Mouse (Mus musculus) erythroblast, embryonic 14.5 days (primary cell): ENCODE measurements around the gene Tjp1. TPM values are rescaled to one million over a fixed set of nuclear protein-coding genes. Genes with fewer than 3 reads are reported as not detected.

Experiments used
- H3K27me3 ChIP-seq: 2 replicates; pipeline ENCODE4 v1.6.1; 2012; ENCODE audit warnings: inconsistent platforms; ENCODE audit not compliant: control insufficient read depth
- H3K36me3 ChIP-seq: 2 replicates; pipeline ENCODE4 v1.6.1; 2012; ENCODE audit warnings: mild to moderate bottlenecking, inconsistent platforms; ENCODE audit not compliant: control insufficient read depth
- H3K4me1 ChIP-seq: 2 replicates; pipeline ENCODE4 v1.6.1; 2012; ENCODE audit warnings: inconsistent platforms; ENCODE audit not compliant: control insufficient read depth
- H3K4me3 ChIP-seq: replicated peaks from 2 replicates; pipeline ENCODE3; 2012; ENCODE audit warnings: moderate library complexity, mild to moderate bottlenecking, inconsistent platforms
- H3K9me3 ChIP-seq: 2 replicates; pipeline ENCODE4 v1.6.1; 2012; ENCODE audit warnings: low read length, inconsistent platforms, mixed read lengths; ENCODE audit not compliant: control insufficient read depth
- GATA1 ChIP-seq: IDR thresholded peaks from 2 replicates; pipeline ENCODE4 v1.6.1; 2012; ENCODE audit warnings: low read length, inconsistent platforms, mixed read lengths
- TAL1 ChIP-seq: IDR thresholded peaks from 3 replicates; pipeline ENCODE4 v1.6.1; 2012; ENCODE audit warnings: low read length, inconsistent platforms, mixed read lengths
- polyA plus RNA-seq: library from polyadenylated mRNA; stranded (reverse); fragments of >175 nt; gene quantifications from 2 replicates; pipeline ENCODE4 v1.2.3, GENCODE M21; 2012

The Tjp1 gene
- polyA plus RNA-seq, 1 experiment = 0.04 TPM

DNA sequence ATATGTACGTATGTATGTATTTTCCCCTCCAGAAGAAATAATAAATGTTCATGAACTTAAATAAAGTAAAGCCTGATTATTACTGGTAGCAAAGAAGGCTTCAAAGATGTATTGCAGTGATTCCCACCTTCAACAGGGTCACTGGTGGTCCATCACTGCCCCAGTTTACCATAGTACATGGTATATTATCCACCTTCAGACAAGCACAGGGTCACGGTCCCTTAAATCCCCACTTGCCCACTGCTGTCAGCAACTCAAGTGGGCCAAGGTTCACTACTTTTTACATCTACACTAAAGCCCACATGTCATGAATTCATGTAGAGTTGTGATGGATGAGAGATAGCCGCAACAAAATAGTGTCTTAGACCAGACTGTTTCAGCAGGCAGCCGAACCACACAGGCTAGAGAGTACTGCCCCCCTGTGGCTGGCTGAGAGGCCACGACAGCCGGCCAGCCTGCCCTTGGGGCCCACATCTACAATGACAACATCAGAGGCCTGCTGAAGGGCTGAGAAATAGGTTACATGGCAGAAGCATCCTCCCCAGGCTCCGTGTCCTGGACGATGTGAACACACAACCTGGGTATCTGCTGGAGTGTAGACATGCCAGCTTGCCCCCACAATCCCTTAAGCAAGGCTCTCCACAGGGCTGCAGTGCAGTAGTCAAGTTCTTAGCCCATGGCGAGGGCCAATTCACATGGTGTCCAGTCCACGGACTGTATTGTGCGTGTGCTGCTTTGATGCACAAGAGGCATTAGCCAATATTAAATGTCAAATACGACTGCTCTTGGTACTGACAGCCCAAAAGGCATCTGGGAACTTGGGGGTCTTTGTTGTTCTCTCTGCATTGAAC is 29.6 kb downstream of the Tjp1 start:
- TF ChIP-seq GATA1 = no peak
- no peak for TF ChIP-seq TAL1
- Histone ChIP-seq H3K4me3 (no peak overlapping the region), H3K9me3 (peaks cover 2% of the 10 kb centered on the region; the same call in 1 of the 2 replicates), H3K4me1 (no peaks in the 10 kb centered on the region), H3K36me3 (no peaks in the 10 kb centered on the region), H3K27me3 (no peaks in the 10 kb centered on the region)

DNA sequence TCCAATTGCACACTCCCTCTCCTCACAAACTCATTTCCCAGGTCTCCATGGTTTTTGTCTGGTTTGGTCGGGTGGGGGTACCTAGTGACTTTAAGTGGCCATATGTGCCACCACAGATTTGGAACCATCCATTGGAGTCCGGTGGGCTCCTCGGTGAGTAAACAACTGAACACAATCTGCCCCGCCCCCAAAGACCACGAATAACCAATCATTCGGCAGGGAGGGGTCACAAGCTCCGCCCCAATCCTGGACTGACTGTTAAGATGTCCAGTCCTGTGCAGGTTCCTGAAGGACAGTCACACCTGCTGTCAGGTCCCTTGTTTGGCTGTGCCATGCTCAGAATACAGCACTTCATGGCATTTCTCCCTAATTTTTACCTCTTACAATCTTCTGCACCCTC is 37.1 kb downstream of the Tjp1 start:
- Histone ChIP-seq H3K4me3 (no peak overlapping the region), H3K9me3 (no peaks in the 10 kb centered on the region), H3K36me3 (no peaks in the 10 kb centered on the region), H3K4me1 (no peaks in the 10 kb centered on the region), H3K27me3 (no peaks in the 10 kb centered on the region)
- TF ChIP-seq GATA1 (no peak), TAL1 (no peak)

DNA sequence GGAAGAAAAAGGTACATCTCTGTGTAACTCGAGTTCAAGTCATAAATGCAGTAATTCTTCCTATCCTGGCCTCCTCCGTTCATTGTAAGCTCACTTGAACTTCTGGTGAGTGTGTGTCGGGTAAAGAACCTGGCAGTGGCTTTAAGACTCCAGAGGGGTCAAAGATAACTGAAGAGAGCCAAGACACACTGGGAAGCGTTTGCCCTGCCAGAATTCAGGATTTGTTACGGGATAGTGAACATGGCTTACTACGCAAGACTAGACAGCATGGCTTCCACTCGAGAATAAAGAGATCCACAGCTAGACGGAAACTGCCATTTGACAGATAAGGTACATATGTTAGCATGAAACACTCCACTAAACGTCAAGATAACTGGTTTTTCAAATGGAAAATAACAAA is 37.8 kb downstream of the Tjp1 start:
- H3K27me3 ChIP-seq = no peaks in the 10 kb centered on the region
- H3K4me3 ChIP-seq = no peak overlapping the region
- H3K36me3 ChIP-seq = no peaks in the 10 kb centered on the region
- no peaks in the 10 kb centered on the region for H3K4me1 ChIP-seq
- H3K9me3 ChIP-seq = no peaks in the 10 kb centered on the region
- TF ChIP-seq GATA1 = no peak
- no peak for TF ChIP-seq TAL1

DNA sequence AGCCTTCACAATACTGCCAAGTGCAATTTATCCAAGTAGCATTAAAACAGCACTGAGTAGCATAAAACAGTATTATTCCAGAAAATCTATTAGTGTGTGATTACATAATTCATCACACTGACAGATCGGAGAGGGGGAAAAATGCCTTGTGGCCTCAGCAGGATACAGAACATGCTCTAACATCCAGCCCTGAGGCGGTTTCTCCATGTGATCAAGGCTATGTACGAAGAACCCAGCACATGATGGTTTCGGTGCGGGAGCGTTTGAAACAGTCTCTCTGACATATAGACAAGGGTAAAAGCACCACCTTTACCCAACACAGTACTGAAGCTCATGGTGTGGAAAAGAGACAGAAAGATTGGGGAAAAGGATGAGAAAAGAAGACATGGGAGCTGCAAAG is 38.4 kb downstream of the Tjp1 start:
- Histone ChIP-seq H3K4me3 (no peak overlapping the region), H3K9me3 (no peaks in the 10 kb centered on the region), H3K4me1 (no peaks in the 10 kb centered on the region), H3K27me3 (no peaks in the 10 kb centered on the region), H3K36me3 (no peaks in the 10 kb centered on the region)
- no peak for TF ChIP-seq GATA1
- no peak for TF ChIP-seq TAL1

DNA sequence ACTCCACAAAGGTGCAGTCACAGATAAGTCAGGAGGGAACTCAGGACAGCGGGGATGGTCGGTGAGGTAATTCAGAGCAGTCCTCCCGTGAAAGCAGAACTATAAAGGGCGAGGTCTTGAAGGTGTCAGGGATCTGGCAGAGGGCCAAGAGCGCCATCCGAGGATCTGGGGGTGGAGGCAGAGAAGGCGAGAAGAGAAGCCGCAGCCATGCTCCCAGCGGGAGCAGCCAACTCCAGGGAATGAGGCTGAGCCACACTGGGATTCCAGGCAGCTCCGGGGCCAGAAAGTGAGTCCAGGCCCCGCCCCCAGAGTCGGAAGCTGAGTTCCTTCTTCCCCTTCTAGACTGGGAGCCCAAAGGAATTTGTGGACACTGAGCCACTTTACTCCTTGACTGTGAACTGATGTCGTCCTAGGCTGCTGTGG is 41.3 kb downstream of the Tjp1 start:
- H3K4me3 ChIP-seq = no peak overlapping the region
- no peaks in the 10 kb centered on the region for H3K9me3 ChIP-seq
- H3K4me1 ChIP-seq = no peaks in the 10 kb centered on the region
- TF ChIP-seq GATA1 (no peak), TAL1 (no peak)
- no peaks in the 10 kb centered on the region for H3K27me3 ChIP-seq
- no peaks in the 10 kb centered on the region for H3K36me3 ChIP-seq

DNA sequence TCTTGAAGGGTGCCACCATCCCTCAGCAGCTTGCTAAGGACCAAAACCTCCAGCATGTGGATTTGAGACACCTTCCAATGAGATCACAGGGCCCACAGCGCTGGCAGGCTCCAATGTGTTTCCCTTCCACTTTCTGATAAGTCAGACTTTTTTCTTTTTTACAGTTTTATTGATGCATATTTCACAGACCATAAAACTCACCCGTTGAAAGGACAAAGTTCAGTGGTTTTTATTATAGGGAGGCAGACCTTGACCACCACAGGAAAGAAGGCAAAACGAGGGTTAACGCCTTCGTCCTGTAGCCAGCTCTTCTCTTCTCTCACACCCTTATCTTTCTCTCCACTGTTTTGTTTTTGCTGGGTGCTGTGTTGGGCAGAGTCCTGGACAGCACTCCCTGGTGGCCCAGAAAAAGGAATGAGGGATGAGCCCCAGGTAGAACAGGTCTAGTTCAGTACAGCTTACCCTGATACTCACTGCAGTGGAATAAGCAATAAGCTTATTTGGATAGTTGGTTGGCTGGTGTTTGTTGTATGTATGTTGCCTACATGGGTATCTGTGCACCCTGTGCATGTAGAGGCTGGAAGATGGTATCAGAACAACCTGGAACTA is 43.3 kb downstream of the Tjp1 start:
- H3K36me3 ChIP-seq = no peaks in the 10 kb centered on the region
- no peaks in the 10 kb centered on the region for H3K4me1 ChIP-seq
- no peak overlapping the region for H3K4me3 ChIP-seq
- no peaks in the 10 kb centered on the region for H3K27me3 ChIP-seq
- TF ChIP-seq GATA1 = no peak
- TF ChIP-seq TAL1 = no peak
- H3K9me3 ChIP-seq = no peaks in the 10 kb centered on the region

DNA sequence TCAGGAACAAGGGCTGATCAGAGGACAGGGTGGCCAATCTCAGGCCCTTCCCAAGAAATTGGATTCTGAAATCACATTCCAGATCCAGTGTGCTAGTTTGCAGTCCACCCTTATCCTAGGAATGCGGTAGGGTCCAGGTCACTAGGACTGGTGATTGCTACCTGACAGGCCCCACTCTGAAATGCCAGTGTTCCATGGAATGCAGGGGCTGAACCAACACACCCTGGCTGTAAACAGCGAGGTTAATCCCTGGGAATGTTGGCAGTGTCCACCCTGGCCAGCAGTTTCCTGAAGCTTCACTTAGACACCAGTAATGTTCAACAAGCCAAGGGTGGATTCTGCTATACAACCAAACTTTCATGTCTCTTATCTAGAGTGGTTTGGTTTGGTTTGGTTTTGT is 45.4 kb downstream of the Tjp1 start:
- no peaks in the 10 kb centered on the region for H3K4me1 ChIP-seq
- H3K36me3 ChIP-seq = no peaks in the 10 kb centered on the region
- no peaks in the 10 kb centered on the region for H3K9me3 ChIP-seq
- no peak overlapping the region for H3K4me3 ChIP-seq
- no peaks in the 10 kb centered on the region for H3K27me3 ChIP-seq
- TF ChIP-seq TAL1 (no peak), GATA1 (no peak)

DNA sequence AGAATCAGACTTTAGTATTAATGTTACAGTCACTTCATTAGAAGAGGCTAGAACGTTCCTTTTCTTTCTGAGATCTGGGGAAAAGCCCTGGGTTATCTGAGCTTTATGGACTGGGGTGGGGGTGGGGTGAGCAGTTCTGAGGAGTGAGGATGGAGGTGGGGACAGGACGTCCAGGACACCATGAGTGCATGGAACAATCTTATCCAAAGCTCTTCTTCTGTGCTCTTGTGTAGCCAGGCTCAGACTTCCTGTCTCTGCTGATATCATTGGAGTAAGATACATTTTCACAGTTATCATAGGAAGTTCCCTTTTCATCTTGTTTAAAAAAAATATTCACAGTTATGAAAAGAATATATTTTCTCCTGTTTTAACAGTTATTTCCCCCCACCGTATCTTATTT is 55.5 kb downstream of the Tjp1 start:
- no peak for TF ChIP-seq GATA1
- no peak for TF ChIP-seq TAL1
- Histone ChIP-seq H3K36me3 (no peaks in the 10 kb centered on the region), H3K9me3 (no peaks in the 10 kb centered on the region)

DNA sequence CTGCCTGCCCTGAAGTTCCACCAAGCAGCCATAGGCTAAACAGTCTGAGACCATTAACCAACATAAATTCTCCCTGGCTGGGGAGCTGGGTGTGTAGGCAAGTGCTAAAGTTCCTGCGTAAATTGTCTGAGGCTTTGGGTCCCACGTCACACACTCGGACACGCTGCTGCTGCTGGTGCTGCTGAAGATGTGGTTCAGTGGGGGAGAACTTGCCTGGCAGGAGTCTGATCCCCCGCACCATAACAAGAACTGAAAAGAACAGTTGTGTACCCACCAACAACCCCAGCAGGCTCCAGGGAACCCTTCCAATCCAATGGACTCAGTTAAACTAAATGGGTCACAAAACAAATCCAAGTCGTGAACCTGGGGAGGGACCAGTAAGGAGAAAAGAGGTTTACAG is 56.2 kb downstream of the Tjp1 start:
- Histone ChIP-seq H3K9me3 (no peaks in the 10 kb centered on the region), H3K27me3 (no peaks in the 10 kb centered on the region), H3K36me3 (no peaks in the 10 kb centered on the region), H3K4me3 (no peak overlapping the region), H3K4me1 (no peaks in the 10 kb centered on the region)
- TF ChIP-seq TAL1 (no peak), GATA1 (no peak)

More for the DNA sequence above, 55.5 kb downstream of the Tjp1 start:
- no peak overlapping the region for H3K4me3 ChIP-seq
- H3K4me1 ChIP-seq = no peaks in the 10 kb centered on the region
- no peaks in the 10 kb centered on the region for H3K27me3 ChIP-seq
